Mouse (Mus musculus): ENCODE measurements around the gene Nyx.

DNA sequence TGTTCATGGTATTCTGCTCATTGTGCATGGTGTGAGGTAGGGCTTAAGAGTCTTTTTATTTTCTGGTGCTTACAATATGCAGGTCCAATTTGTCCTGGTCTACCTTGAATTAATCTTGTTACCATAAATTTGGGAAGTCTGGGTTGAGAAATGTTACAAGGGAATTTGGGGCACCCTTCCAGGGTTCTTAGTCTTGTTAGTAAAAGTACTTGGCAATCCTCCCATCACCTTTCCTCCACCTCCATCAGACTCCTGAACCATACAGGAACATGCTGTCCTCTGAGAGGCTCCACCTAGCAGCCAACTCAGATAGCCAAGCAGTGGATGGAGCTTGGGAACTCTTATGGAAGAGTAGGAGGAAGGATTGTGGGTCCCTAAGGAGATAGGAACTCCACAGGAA is 13.7 kb downstream of the Nyx start:
- TF ChIP-seq MAX (IDR thresholded peaks at IDR 0.05; ENCODE audit: low read depth) (no peak), USF1 (IDR thresholded peaks at IDR 0.05; ENCODE audit: low read depth) (no peak), MYOD1 (IDR thresholded peaks at IDR 0.05; ENCODE audit: control insufficient read depth in 1 of 3, insufficient read length in 2 of 3, low read depth in 2 of 3) (no peak), POLR2A (IDR thresholded peaks at IDR 0.05; ENCODE audit: insufficient read length, low read depth) (no peak), MYOG (IDR thresholded peaks at IDR 0.05; ENCODE audit: control insufficient read depth in 1 of 3, insufficient read depth in 1 of 3, insufficient read length in 2 of 3, low read depth in 2 of 3) (no peak), E2F4 (IDR thresholded peaks at IDR 0.05; ENCODE audit: insufficient read depth) (no peak), POLR2AphosphoS2 (IDR thresholded peaks at IDR 0.05; ENCODE audit: insufficient read length, low read depth) (no peak), TCF12 (IDR thresholded peaks at IDR 0.05; ENCODE audit: insufficient read depth, poor library complexity, severe bottlenecking) (no peak)

Data from myocyte (in vitro differentiated cells).